Mouse (Mus musculus) spleen, adult 2 months (tissue): ENCODE measurements around the gene Tmco4.

Source experiments
- CTCF ChIP-seq: fragments of 200-500 bp; IDR thresholded peaks from 2 replicates; pipeline ENCODE4 v1.5.1; 2011; ENCODE audit warnings: mild to moderate bottlenecking, inconsistent platforms; ENCODE audit not compliant: insufficient read depth, insufficient read length, insufficient replicate concordance; ENCODE audit errors: extremely low read depth
- POLR2A ChIP-seq: fragments of 200-500 bp; IDR thresholded peaks from 2 replicates; pipeline ENCODE4 v1.6.1; 2011; ENCODE audit warnings: low read depth, low read length, inconsistent platforms

DNA sequence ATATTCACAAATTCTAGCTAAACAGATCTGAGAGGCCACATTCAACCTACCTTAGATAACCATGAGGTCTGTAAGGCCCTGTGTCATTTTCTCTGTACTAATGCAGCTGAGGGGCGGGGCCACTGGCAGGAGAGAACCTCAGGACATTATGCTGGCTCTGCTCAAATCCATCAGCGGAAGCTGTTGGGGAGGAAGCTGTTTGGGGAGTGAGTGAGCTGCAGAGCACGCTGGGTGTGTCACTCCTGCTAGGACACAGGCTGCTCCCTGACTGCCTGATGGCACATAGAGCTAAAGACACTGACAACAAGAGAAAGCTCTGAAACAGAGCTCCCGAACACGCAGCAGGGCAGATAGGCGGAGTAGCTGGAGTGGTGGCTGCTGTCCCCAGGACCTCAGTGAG, 58.0 kb downstream of the Tmco4 start:
- TF ChIP-seq CTCF (no peak), POLR2A (no peak)
